Mouse (Mus musculus) spleen, postnatal 10 days (tissue): ENCODE data around the gene St3gal5.

Experiments used
- DNase-seq, 2 experiments: peaks; one replicate each; pipeline ENCODE4 v3.0.0; 2021 to 2022; ENCODE audit warnings: low spot score in 2 of 2

The St3gal5 gene

GRCm38 (mm10) chr6:72162155-72162890 lies 64.9 kb downstream of the St3gal5 start:
- DNase-seq = peak in 1 of 2 experiments; percentile 26

- DNase-seq = peak; percentile 78 to 91
These were observed 67.2 kb downstream of the St3gal5 start for GRCm38 (mm10) chr6:72164321-72165275.

- no peak for DNase-seq
These were observed 68.5 kb downstream of the St3gal5 start for GRCm38 (mm10) chr6:72165907-72166306.

GRCm38 (mm10) chr6:72171391-72171790 lies 74.0 kb downstream of the St3gal5 start:
- no peak for DNase-seq

- DNase-seq = no peak
These were observed 76.0 kb downstream of the St3gal5 start for GRCm38 (mm10) chr6:72173350-72173749.

- DNase-seq = no peak
These were observed 78.0 kb downstream of the St3gal5 start for GRCm38 (mm10) chr6:72175419-72175818.

- no peak for DNase-seq
These were observed 78.6 kb downstream of the St3gal5 start for GRCm38 (mm10) chr6:72176004-72176403.

- no peak for DNase-seq
These were observed 80.0 kb downstream of the St3gal5 start for GRCm38 (mm10) chr6:72177417-72177816.

GRCm38 (mm10) chr6:72179006-72179405 lies 81.6 kb downstream of the St3gal5 start:
- no peak for DNase-seq

- DNase-seq = no peak
These were observed 82.4 kb downstream of the St3gal5 start for GRCm38 (mm10) chr6:72179562-72180502.

- no peak for DNase-seq
These were observed 87.2 kb downstream of the St3gal5 start for GRCm38 (mm10) chr6:72184576-72184975.

GRCm38 (mm10) chr6:72185893-72186490 lies 88.6 kb downstream of the St3gal5 start:
- peak; percentile 83 to 88 for DNase-seq

- no peak for DNase-seq
These were observed 89.4 kb downstream of the St3gal5 start for GRCm38 (mm10) chr6:72186809-72187208.

GRCm38 (mm10) chr6:72189061-72189863 lies 91.9 kb downstream of the St3gal5 start:
- no peak for DNase-seq

- no peak for DNase-seq
These were observed 92.7 kb downstream of the St3gal5 start for GRCm38 (mm10) chr6:72190120-72190519.

GRCm38 (mm10) chr6:72190577-72190976 lies 93.2 kb downstream of the St3gal5 start:
- DNase-seq = no peak

- no peak for DNase-seq
These were observed 99.3 kb downstream of the St3gal5 start for GRCm38 (mm10) chr6:72196660-72197059.

- DNase-seq = no peak
These were observed 100.1 kb downstream of the St3gal5 start for GRCm38 (mm10) chr6:72197515-72197914.

GRCm38 (mm10) chr6:72200595-72201256 lies 103.3 kb downstream of the St3gal5 start:
- no peak for DNase-seq

GRCm38 (mm10) chr6:72202732-72203131 lies 105.3 kb downstream of the St3gal5 start:
- no peak for DNase-seq
